Mouse (Mus musculus) forebrain, embryonic 13.5 days (tissue): ENCODE measurements around the gene Cwc22. TPM values are rescaled to one million over a fixed set of nuclear protein-coding genes. Genes with fewer than 3 reads are reported as not detected.

ENCODE experiments used
- ATAC-seq: fragments of 200-750 bp; cut with Nextera tagmentation; 2 replicates; pipeline ENCODE4 v1.8.0; 2017
- H3K27ac ChIP-seq: fragments of 300-500 bp; sonication (generic); 2 replicates; pipeline ENCODE4 v1.5.1; 2015; ENCODE audit warnings: inconsistent platforms, mild to moderate bottlenecking, moderate library complexity
- H3K27me3 ChIP-seq: fragments of 300-500 bp; sonication (generic); 2 replicates; pipeline ENCODE4 v1.6.1; 2015; ENCODE audit warnings: mild to moderate bottlenecking, inconsistent platforms
- H3K36me3 ChIP-seq: fragments of 300-500 bp; sonication (generic); 2 replicates; pipeline ENCODE4 v1.6.1; 2015; ENCODE audit warnings: mild to moderate bottlenecking, inconsistent platforms; ENCODE audit not compliant: poor library complexity, severe bottlenecking
- H3K4me1 ChIP-seq: fragments of 300-500 bp; sonication (generic); 2 replicates; pipeline ENCODE4 v1.6.1; 2015; ENCODE audit warnings: inconsistent platforms
- H3K4me2 ChIP-seq: fragments of 300-500 bp; sonication (generic); 2 replicates; pipeline ENCODE4 v1.6.1; 2015; ENCODE audit warnings: inconsistent platforms, mild to moderate bottlenecking, moderate library complexity
- H3K4me3 ChIP-seq: fragments of 300-500 bp; sonication (generic); 2 replicates; pipeline ENCODE4 v1.5.1; 2015; ENCODE audit warnings: mild to moderate bottlenecking, inconsistent platforms
- H3K9ac ChIP-seq: fragments of 300-500 bp; sonication (generic); 2 replicates; pipeline ENCODE4 v1.6.1; 2015; ENCODE audit warnings: mild to moderate bottlenecking, inconsistent platforms
- H3K9me3 ChIP-seq: fragments of 300-500 bp; sonication (generic); replicated peaks from 2 replicates; pipeline ENCODE4 v1.6.1; 2016; ENCODE audit warnings: inconsistent platforms
- WGBS: fragments of 180-500 bp; shearing (Covaris S2); methylation state at CpG from one replicate; pipeline ENCODE4 v1.1.7; 2015; 5-methylcytosine and 5-hydroxymethylcytosine counted together
- polyA plus RNA-seq: library from polyadenylated mRNA; unstranded; fragments of >200 nt; fragmentation: Nextera tagmentation; extraction: Ambion mirVana; gene quantifications from 2 replicates; pipeline ENCODE4 v1.2.1, GENCODE M21; 2015

Gene Cwc22
- polyA plus RNA-seq, 1 experiment from 2014 or later = 30.2 TPM

DNA sequence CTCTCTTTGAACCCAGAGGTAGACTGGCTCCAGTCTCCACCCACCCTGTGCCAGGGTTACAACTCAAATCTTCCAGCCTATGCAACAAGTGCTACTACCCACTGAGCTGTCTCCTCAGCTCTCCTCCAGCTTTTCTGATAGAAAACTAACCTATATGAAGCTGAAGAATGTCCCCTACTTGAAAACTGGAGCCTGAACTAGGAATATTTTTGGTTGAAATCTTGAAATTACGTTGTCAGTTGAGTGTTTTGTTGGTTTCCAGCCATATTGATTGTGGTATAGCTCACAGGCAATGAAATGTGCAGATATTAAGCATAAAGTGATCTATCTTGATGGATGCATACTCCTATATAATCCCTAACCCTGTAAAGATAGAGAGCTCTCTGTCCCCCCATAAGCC is 65.8 kb downstream of the Cwc22 start:
- 84% methylated on average over 1 of the region's 1 CpGs for WGBS
- no peaks in the 10 kb centered on the region for H3K27me3 ChIP-seq

DNA sequence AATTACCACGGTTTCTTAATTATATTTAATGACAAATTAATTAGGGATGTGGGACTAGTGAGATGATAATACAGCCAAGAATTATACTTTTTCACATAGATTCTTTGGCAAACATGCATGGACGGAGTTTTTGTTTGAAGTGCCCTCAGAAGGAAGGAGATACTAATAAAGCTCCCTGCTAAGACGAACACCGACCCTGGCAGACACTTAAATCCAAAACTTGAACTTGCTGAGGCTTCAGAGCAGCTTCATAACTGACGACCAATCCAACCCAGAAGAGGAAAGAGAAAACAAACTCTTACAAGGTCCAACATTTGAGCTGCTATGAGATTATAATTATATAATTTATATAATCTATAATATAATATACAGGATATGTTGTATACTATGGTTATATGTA is 66.4 kb downstream of the Cwc22 start:
- ATAC-seq = no peak
- Histone ChIP-seq H3K4me3 (no peak overlapping the region), H3K27ac (no peak overlapping the region), H3K4me1 (no peaks in the 10 kb centered on the region), H3K9me3 (0 out of 2 replicates have a peak, but pooled peaks cover 3% of the 10 kb centered on the region), H3K4me2 (no peak overlapping the region), H3K27me3 (no peaks in the 10 kb centered on the region), H3K9ac (no peak overlapping the region), H3K36me3 (no peaks in the 10 kb centered on the region)
- 50% methylated on average over 5 of the region's 5 CpGs for WGBS

More for the DNA sequence above, 65.8 kb downstream of the Cwc22 start:
- Histone ChIP-seq H3K4me2 (no peak overlapping the region), H3K27ac (no peak overlapping the region), H3K36me3 (no peaks in the 10 kb centered on the region), H3K4me3 (no peak overlapping the region), H3K9me3 (0 out of 2 replicates have a peak, but pooled peaks cover 3% of the 10 kb centered on the region), H3K9ac (no peak overlapping the region), H3K4me1 (no peaks in the 10 kb centered on the region)
- no peak for ATAC-seq

DNA sequence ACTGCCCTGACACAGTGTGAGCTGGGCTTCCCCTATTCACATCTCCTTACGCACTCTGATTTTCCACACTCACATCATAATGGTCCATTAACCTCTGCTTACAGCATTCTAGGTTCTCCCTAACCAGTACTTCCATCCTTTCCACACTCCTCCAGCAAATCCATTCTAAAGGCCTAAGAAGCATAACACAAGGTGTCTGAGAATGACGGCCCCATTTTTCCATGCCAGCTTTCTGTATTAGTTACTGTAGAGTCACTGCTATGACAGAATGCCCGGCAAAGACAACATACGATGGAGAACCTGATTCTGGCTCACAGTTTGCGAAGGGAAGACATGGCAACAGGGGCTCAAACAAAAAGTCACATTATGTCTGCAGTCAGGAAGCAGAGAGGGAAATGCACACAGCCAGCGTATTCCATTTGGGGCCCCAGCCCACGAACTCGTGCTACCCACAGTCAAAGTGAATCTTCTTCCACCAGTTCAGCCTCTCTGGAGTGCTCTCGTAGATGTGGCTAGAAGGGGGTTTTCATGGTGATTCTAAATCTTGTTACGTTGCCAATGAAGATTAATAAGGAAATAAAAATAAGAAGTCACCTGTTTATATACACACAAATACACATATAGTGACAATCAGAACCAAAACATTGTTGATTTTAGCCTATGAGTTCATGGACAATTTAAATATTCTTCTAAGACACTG is 68.9 kb downstream of the Cwc22 start:
- H3K4me2 ChIP-seq = no peak overlapping the region
- ATAC-seq = no peak
- no peaks in the 10 kb centered on the region for H3K9me3 ChIP-seq
- 89% methylated on average over 10 of the region's 10 CpGs for WGBS
- no peak overlapping the region for H3K27ac ChIP-seq
- no peaks in the 10 kb centered on the region for H3K4me1 ChIP-seq
- H3K9ac ChIP-seq = no peak overlapping the region
- no peak overlapping the region for H3K4me3 ChIP-seq
- no peaks in the 10 kb centered on the region for H3K27me3 ChIP-seq
- H3K36me3 ChIP-seq = no peaks in the 10 kb centered on the region

DNA sequence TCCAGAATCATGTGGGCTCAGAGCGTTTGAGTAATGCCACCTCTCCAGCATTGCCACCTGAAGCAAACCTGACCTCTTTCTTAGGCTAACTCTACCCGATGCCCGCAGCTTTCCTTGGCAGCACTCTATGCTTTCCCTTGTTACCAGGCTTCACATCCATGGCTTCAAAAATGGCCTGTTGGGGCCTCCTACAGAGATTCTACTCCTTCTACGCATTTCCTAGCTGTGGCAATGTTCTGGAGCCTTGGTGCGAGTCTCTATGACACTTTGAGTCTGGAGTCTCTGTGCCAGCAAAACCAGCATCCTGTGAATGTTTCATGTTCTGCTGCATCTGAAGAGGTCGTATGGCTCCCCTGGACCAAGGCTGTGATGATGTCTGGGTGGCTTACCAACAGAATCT is 69.8 kb downstream of the Cwc22 start:
- no peak overlapping the region for H3K27ac ChIP-seq
- 88% methylated on average over 6 of the region's 6 CpGs for WGBS
- no peak overlapping the region for H3K4me3 ChIP-seq
- no peak for ATAC-seq
- no peaks in the 10 kb centered on the region for H3K27me3 ChIP-seq
- no peaks in the 10 kb centered on the region for H3K4me1 ChIP-seq
- H3K9ac ChIP-seq = no peak overlapping the region
- H3K36me3 ChIP-seq = no peaks in the 10 kb centered on the region
- no peaks in the 10 kb centered on the region for H3K9me3 ChIP-seq
- no peak overlapping the region for H3K4me2 ChIP-seq

DNA sequence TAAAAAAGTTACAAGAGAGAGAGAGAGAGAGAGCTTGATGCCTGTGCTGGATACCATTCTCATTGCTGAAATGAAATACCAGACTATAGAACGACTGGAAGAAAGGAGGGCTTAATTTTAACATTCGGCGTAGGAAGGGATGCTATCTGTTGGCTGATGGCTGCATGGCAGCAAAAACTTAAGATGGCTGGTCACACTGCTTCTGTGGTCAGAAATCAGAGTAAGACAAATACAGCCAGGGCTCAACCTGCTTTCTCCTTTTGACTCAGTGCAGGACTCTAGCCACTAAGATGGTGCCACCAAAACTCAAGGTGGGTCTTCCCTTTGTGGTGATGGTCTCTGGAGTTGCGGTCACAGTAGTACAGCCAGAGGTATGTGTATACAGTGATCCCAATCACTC is 70.7 kb downstream of the Cwc22 start:
- Histone ChIP-seq H3K27me3 (no peaks in the 10 kb centered on the region), H3K9ac (no peak overlapping the region), H3K4me2 (no peak overlapping the region), H3K4me1 (no peaks in the 10 kb centered on the region), H3K9me3 (no peaks in the 10 kb centered on the region), H3K36me3 (no peaks in the 10 kb centered on the region), H3K4me3 (no peak overlapping the region), H3K27ac (no peak overlapping the region)
- ATAC-seq = no peak
- WGBS = 93% methylated on average over 4 of the region's 4 CpGs

DNA sequence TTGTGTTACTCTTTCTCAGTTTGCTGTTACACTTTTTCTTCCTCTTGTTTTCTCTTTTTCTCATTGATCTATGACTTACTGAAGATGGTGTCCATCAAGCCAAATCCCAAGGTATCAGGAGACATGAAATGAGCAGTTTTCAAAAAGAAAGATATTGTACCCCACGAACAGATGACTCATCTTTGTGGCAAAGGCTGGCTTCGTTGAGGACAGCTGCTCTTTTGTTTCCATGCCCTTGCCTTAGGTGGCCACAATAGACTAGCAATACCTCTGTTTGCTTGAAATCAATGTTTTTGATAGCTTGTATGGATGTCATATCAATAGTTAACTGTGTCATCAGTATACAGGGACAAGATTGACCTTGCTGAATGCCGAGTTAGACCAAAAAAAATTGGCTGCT is 71.5 kb downstream of the Cwc22 start:
- H3K36me3 ChIP-seq = no peaks in the 10 kb centered on the region
- H3K4me2 ChIP-seq = no peak overlapping the region
- ATAC-seq = no peak
- no peaks in the 10 kb centered on the region for H3K27me3 ChIP-seq
- H3K9me3 ChIP-seq = no peaks in the 10 kb centered on the region
- H3K4me3 ChIP-seq = no peak overlapping the region
- no peak overlapping the region for H3K9ac ChIP-seq
- 83% methylated on average over 3 of the region's 3 CpGs for WGBS
- H3K27ac ChIP-seq = no peak overlapping the region
- H3K4me1 ChIP-seq = no peaks in the 10 kb centered on the region

DNA sequence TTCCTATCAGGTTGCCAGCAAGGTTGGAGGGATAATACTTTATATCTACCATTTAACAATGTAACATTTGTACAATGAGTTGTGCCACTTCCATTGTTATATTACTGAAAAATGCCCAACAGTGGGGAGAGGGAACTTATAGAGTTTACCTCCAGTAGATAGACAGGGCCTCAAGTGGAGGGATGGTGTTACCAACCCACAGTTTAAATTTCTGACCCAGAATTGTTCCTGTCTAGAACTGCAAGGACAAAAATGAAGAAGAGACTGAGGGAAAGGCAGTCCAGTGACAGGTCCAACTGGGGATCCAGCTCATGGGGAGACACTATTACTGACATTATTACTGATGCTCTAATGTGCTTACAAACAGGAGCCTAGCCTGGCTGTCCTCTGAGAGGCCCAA is 72.4 kb downstream of the Cwc22 start:
- H3K4me2 ChIP-seq = no peak overlapping the region
- H3K9ac ChIP-seq = no peak overlapping the region
- H3K27me3 ChIP-seq = no peaks in the 10 kb centered on the region
- H3K4me3 ChIP-seq = no peak overlapping the region
- H3K4me1 ChIP-seq = no peaks in the 10 kb centered on the region
- no peak overlapping the region for H3K27ac ChIP-seq
- H3K9me3 ChIP-seq = no peaks in the 10 kb centered on the region
- H3K36me3 ChIP-seq = no peaks in the 10 kb centered on the region
- no peak for ATAC-seq

DNA sequence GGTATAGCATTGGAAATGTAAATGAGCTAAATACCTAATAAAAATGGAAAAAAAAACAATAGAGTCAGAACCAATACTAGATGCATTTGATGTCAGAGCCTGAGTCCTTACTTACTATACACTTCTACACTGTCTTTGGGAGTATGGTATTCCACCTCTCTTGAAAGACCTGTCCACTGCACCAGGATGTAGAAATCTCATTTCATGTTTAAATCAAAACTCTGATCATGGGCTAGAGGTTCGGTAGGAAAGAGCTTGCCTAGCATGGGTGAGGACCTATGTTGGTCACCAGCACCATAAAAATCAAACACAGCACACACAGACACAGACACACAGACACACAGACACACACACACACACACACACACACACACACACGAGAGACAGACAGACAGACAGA is 73.5 kb downstream of the Cwc22 start:
- 80% methylated on average over 2 of the region's 2 CpGs for WGBS
- H3K4me3 ChIP-seq = no peak overlapping the region
- H3K9me3 ChIP-seq = no peaks in the 10 kb centered on the region
- ATAC-seq = no peak
- no peak overlapping the region for H3K27ac ChIP-seq
- no peak overlapping the region for H3K9ac ChIP-seq
- H3K36me3 ChIP-seq = no peaks in the 10 kb centered on the region
- H3K4me2 ChIP-seq = no peak overlapping the region
- H3K27me3 ChIP-seq = no peaks in the 10 kb centered on the region
- H3K4me1 ChIP-seq = no peaks in the 10 kb centered on the region

DNA sequence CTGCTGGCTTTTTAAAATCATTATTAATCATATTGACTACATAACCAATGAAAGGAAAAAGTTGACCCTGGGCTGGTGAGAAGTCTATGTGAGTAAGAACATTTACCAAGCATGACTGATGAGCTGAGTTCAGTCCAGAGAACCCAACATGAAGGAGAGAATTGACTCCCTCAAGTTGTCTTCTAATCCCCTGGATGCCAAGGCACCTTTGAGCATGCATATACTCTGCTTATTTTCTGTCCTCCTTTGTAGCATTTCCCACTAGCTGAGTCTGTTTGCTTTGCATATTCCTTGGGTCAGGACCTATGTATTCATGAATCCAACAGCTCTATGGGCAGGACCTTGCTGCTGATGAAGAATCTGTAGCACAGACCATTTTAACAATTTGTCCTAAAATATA is 75.0 kb downstream of the Cwc22 start:
- Histone ChIP-seq H3K4me1 (no peaks in the 10 kb centered on the region), H3K4me3 (no peak overlapping the region), H3K4me2 (no peak overlapping the region), H3K9ac (no peak overlapping the region), H3K9me3 (no peaks in the 10 kb centered on the region), H3K27me3 (no peaks in the 10 kb centered on the region), H3K27ac (no peak overlapping the region), H3K36me3 (no peaks in the 10 kb centered on the region)
- no peak for ATAC-seq

DNA sequence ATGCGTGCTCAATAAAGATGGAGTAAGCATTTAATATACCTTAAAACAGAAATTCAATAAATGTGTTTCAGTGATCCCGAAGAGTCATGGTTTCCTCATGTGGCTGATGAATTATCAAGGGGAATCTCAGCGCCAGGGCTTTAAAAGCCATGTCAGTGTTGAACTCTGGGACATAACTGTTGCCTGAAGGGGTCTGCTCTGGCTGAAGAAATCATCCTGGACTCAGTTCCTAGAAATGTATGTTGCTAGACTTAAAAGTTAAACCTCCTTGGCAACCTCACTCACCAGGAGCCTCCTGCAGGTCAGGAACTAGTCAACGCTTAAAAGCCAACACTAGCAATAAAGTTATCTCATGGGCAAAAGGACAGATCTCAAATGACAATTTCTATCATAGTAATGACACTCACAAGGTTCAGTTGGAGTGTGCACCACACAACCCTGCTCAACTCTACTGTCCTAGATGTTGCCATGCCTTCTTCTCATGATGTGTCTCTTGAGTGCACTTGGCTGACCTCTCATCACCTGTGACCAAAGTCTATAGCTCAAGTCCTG is 76.4 kb downstream of the Cwc22 start:
- Histone ChIP-seq H3K4me2 (no peak overlapping the region), H3K36me3 (no peaks in the 10 kb centered on the region), H3K9me3 (no peaks in the 10 kb centered on the region), H3K4me1 (no peaks in the 10 kb centered on the region), H3K4me3 (no peak overlapping the region), H3K27ac (no peak overlapping the region), H3K27me3 (no peaks in the 10 kb centered on the region), H3K9ac (no peak overlapping the region)
- 92% methylated on average over 4 of the region's 4 CpGs for WGBS
- no peak for ATAC-seq

DNA sequence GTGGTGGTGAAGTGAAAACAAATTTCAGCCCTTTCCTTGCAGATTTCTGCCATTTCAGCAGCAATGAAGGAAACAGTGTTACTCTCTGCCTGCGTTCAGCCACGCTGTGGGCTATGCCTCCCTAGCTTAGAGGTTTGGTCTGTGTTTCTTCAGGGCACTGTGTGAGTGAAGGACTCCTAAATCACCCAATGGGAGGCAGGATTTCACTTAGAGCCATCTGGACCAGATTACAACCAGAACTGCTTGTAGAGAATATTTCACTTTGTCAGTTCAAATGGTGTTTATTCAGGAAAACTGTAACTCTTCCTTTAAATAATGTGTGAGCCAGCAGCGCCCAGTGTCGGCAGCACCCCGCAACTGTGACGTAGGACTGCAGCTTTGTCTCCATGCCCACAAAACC is 82.2 kb downstream of the Cwc22 start:
- no peaks in the 10 kb centered on the region for H3K9me3 ChIP-seq
- WGBS = 90% methylated on average over 6 of the region's 6 CpGs
- no peak overlapping the region for H3K4me3 ChIP-seq
- H3K27me3 ChIP-seq = no peaks in the 10 kb centered on the region
- no peaks in the 10 kb centered on the region for H3K36me3 ChIP-seq
- no peak overlapping the region for H3K4me2 ChIP-seq
- no peak for ATAC-seq
- H3K4me1 ChIP-seq = no peaks in the 10 kb centered on the region
- no peak overlapping the region for H3K9ac ChIP-seq
- no peak overlapping the region for H3K27ac ChIP-seq

DNA sequence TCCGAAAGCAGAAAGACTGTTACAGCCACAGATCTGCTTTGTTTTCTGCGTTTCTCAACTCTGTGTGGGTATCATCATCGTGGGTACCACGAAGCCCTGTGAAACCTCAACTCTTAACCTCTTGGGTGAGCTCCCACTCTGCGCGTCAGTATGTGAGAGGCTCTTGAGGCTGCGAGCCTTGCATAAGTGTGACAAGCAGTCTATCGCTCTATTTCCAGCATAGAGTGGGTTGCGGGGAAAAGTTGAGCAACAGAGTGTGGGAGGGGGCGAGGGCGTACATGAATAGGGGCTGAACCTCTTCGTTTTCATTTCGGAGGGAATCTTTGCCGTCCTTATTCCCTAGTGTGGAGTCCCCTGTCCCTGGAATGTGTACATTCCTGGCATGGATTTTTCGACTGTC is 82.7 kb downstream of the Cwc22 start:
- WGBS = 82% methylated on average over 15 of the region's 15 CpGs
- H3K9me3 ChIP-seq = no peaks in the 10 kb centered on the region
- no peaks in the 10 kb centered on the region for H3K27me3 ChIP-seq
- no peaks in the 10 kb centered on the region for H3K4me1 ChIP-seq
- no peak for ATAC-seq
- no peak overlapping the region for H3K4me2 ChIP-seq
- no peak overlapping the region for H3K9ac ChIP-seq
- no peak overlapping the region for H3K27ac ChIP-seq
- no peaks in the 10 kb centered on the region for H3K36me3 ChIP-seq
- H3K4me3 ChIP-seq = no peak overlapping the region

DNA sequence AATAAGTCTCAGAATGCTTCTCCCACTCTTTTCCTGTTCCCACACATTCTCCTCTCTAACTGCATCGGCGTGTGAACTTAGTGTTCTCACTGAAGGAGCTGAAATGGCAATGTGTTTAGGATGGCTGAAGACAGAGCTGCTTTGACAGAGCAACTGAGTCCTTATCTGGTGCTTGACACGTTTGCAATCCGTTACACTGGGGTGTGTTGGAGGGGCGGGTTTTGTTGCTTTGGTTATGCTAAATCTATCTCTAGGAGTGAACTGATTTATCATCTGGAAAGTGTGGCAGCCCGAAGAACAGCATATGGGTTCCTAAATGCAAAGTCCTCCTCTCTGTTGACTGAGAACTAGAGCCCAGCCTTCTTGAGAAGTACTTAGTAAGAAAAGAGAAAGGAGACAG is 104.7 kb downstream of the Cwc22 start:
- H3K27me3 ChIP-seq = no peaks in the 10 kb centered on the region
- no peaks in the 10 kb centered on the region for H3K36me3 ChIP-seq
- WGBS = 78% methylated on average over 6 of the region's 6 CpGs
- H3K9ac ChIP-seq = no peak overlapping the region
- no peaks in the 10 kb centered on the region for H3K4me1 ChIP-seq
- no peak for ATAC-seq
- H3K4me2 ChIP-seq = no peak overlapping the region
- H3K27ac ChIP-seq = no peak overlapping the region
- H3K4me3 ChIP-seq = no peak overlapping the region
- H3K9me3 ChIP-seq = no peaks in the 10 kb centered on the region
